Mouse (Mus musculus) large intestine, adult 2 months (tissue): ENCODE measurements around the gene Gm4133. TPM values are rescaled to one million over a fixed set of nuclear protein-coding genes. Genes with fewer than 3 reads are reported as not detected.
"Not testable (repeated sequence)": the region's sequence is repeated elsewhere in the genome, so short reads cannot be mapped to it uniquely, and the experiment has no call there.

Experiments used
- DNase-seq: peaks from one replicate; pipeline ENCODE4 v3.0.0-alpha.2; 2012; ENCODE audit warnings: low read depth, low spot score
- WGBS: fragments of 180-500 bp; shearing (Covaris S2); methylation state at CpG from one replicate; pipeline ENCODE4 v1.1.7; 2018; 5-methylcytosine and 5-hydroxymethylcytosine counted together
- polyA plus RNA-seq: library from polyadenylated mRNA; depleted of rRNA; stranded (reverse); fragments of >200 nt; gene quantifications from 2 replicates; pipeline ENCODE4 v1.2.3, GENCODE M21; 2012; rRNA removed

The Gm4133 gene
- not detected in 2 replicates for polyA plus RNA-seq

GRCm38 (mm10) chr7:20333965-20334364 is at the start of gene Gm4133:
TSS of gene Gm4133 (minus strand) at chr7:20334065.
- WGBS, result no CpG with 5 or more reads among the region's 2 CpGs
- not testable (repeated sequence) for DNase-seq

- WGBS, result no CpG with 5 or more reads among the region's 1 CpGs
- DNase-seq, result not testable (repeated sequence)
Measured at GRCm38 (mm10) chr7:20375310-20375709, 41.4 kb upstream of the Gm4133 start, which contains the start of gene Gm5728. TSS of gene Gm5728 (minus strand) at chr7:20375410.

Other genes starting within 250 kb of the Gm4133 start
- gene Vmn1r91, start 234.4 kb downstream of the Gm4133 start, polyA plus RNA-seq, result 0.08 and 0.12 TPM in 2 replicates
- gene Gm16442, start 211.5 kb downstream of the Gm4133 start, polyA plus RNA-seq, result not detected in 2 replicates
- not detected in 2 replicates for gene Vmn1r93, start 195.0 kb downstream of the Gm4133 start, polyA plus RNA-seq
- gene Vmn1r94, start 165.7 kb downstream of the Gm4133 start, polyA plus RNA-seq, result not detected in 2 replicates
- not detected in 2 replicates for gene Vmn1r95, start 140.4 kb downstream of the Gm4133 start, polyA plus RNA-seq
- gene Gm6164, start 128.5 kb downstream of the Gm4133 start, polyA plus RNA-seq, result not detected in 2 replicates
- gene Gm4498, start 100.2 kb downstream of the Gm4133 start, polyA plus RNA-seq, result not detected in 2 replicates
- not detected in 2 replicates for gene Gm5890, start 71.2 kb downstream of the Gm4133 start, polyA plus RNA-seq
- not detected in 2 replicates for gene Gm5728, start 41.3 kb upstream of the Gm4133 start, polyA plus RNA-seq
- gene Vmn1r100, start 83.9 kb upstream of the Gm4133 start, polyA plus RNA-seq, result not detected in 2 replicates
- not detected in 2 replicates for gene Vmn1r101, start 108.5 kb upstream of the Gm4133 start, polyA plus RNA-seq
- gene Gm10670, start 140.9 kb upstream of the Gm4133 start, polyA plus RNA-seq, result not detected in 2 replicates
- not detected in 2 replicates for gene Vmn1r103, start 176.5 kb upstream of the Gm4133 start, polyA plus RNA-seq
- not detected in 2 replicates for gene Vmn1r104, start 199.8 kb upstream of the Gm4133 start, polyA plus RNA-seq
- not detected in 2 replicates for gene Gm5726, start 211.7 kb upstream of the Gm4133 start, polyA plus RNA-seq
- gene Gm4141, start 242.2 kb upstream of the Gm4133 start, polyA plus RNA-seq, result not detected in 2 replicates